Mouse (Mus musculus) myocyte (in vitro differentiated cells): Measurements from ENCODE around the gene 1500015O10Rik. TPM values are rescaled to one million over a fixed set of nuclear protein-coding genes. Genes with fewer than 3 reads are reported as not detected.
A peak's percentile ranks its signal among the peaks of the same experiment; 100 is the strongest.

Source experiments
- H3K27me3 ChIP-seq: one replicate; pipeline ENCODE4 v1.6.1; 2011; ENCODE audit not compliant: control insufficient read depth, insufficient read depth, insufficient read length
- H3K36me3 ChIP-seq: one replicate; pipeline ENCODE4 v1.6.1; 2011; ENCODE audit not compliant: control insufficient read depth, insufficient read depth
- H3K4me2 ChIP-seq: one replicate; pipeline ENCODE4 v1.6.1; 2011; ENCODE audit warnings: low read depth, control low read depth
- H3K4me3 ChIP-seq: one replicate; pipeline ENCODE4 v1.5.1; 2011; ENCODE audit warnings: mild to moderate bottlenecking, control low read depth, moderate library complexity
- H3K79me2 ChIP-seq: one replicate; pipeline ENCODE4 v1.6.1; 2011; ENCODE audit not compliant: control insufficient read depth, insufficient read depth
- H3ac ChIP-seq: one replicate; pipeline ENCODE4 v1.6.1; 2011; ENCODE audit not compliant: control insufficient read depth, insufficient read length
- CEBPB ChIP-seq: IDR thresholded peaks from 2 replicates; pipeline ENCODE4 v1.6.1; 2011; ENCODE audit warnings: mild to moderate bottlenecking, moderate library complexity; ENCODE audit not compliant: poor library complexity, insufficient read depth, severe bottlenecking
- E2F4 ChIP-seq: IDR thresholded peaks from one replicate; pipeline ENCODE4 v1.6.1; 2011; ENCODE audit warnings: mild to moderate bottlenecking, control low read depth, moderate library complexity; ENCODE audit not compliant: insufficient read depth
- MAX ChIP-seq: IDR thresholded peaks from one replicate; pipeline ENCODE4 v1.6.1; 2011; ENCODE audit warnings: low read depth, mild to moderate bottlenecking, control low read depth
- MYOD1 ChIP-seq, 3 experiments: IDR thresholded peaks; one replicate each; pipeline ENCODE4 v1.6.1; 2011; ENCODE audit warnings: control low read depth in 2 of 3, low read depth in 2 of 3, mild to moderate bottlenecking in 2 of 3, moderate library complexity in 1 of 3; ENCODE audit not compliant: insufficient read length in 2 of 3, control insufficient read depth in 1 of 3
- MYOG ChIP-seq, 3 experiments: IDR thresholded peaks; one replicate each; pipeline ENCODE4 v1.6.1; 2011; ENCODE audit warnings: control low read depth in 2 of 3, low read depth in 2 of 3, mild to moderate bottlenecking in 2 of 3; ENCODE audit not compliant: insufficient read length in 2 of 3, control insufficient read depth in 1 of 3, insufficient read depth in 1 of 3
- POLR2A ChIP-seq: IDR thresholded peaks from one replicate; pipeline ENCODE4 v1.6.1; 2011; ENCODE audit warnings: low read depth, mild to moderate bottlenecking, control low read depth, moderate library complexity; ENCODE audit not compliant: insufficient read length
- POLR2AphosphoS2 ChIP-seq: IDR thresholded peaks from one replicate; pipeline ENCODE4 v1.6.1; 2011; ENCODE audit warnings: low read depth, control low read depth; ENCODE audit not compliant: insufficient read length
- REST ChIP-seq: IDR thresholded peaks from one replicate; pipeline ENCODE4 v1.6.1; 2011; ENCODE audit warnings: mild to moderate bottlenecking, control low read depth, moderate library complexity; ENCODE audit not compliant: insufficient read depth, insufficient read length
- SRF ChIP-seq: IDR thresholded peaks from one replicate; pipeline ENCODE4 v1.6.1; 2011; ENCODE audit warnings: low read depth; ENCODE audit not compliant: control insufficient read depth, insufficient read length
- TCF12 ChIP-seq: IDR thresholded peaks from one replicate; pipeline ENCODE4 v1.6.1; 2011; ENCODE audit warnings: mild to moderate bottlenecking, control low read depth; ENCODE audit not compliant: poor library complexity, insufficient read depth, severe bottlenecking
- TCF3 ChIP-seq: IDR thresholded peaks from one replicate; pipeline ENCODE4 v1.6.1; 2011; ENCODE audit warnings: low read depth, control low read depth; ENCODE audit not compliant: insufficient read length
- USF1 ChIP-seq: IDR thresholded peaks from one replicate; pipeline ENCODE4 v1.6.1; 2011; ENCODE audit warnings: low read depth, mild to moderate bottlenecking, control low read depth, moderate library complexity
- polyA plus RNA-seq: library from polyadenylated mRNA; unstranded; fragments of >200 nt; fragmentation: generic; extraction: Trizol; gene quantifications from one replicate; pipeline ENCODE4 v1.2.1, GENCODE M21; 2012; ENCODE audit warnings: missing spikeins

1500015O10Rik gene
- polyA plus RNA-seq, 1 experiment, result 7.2 TPM

GRCm38 (mm10) chr1:43698577-43699000, 31.8 kb upstream of the 1500015O10Rik start:
- TF ChIP-seq MAX (no peak), MYOG (IDR thresholded peaks at IDR 0.05; ENCODE audit: control insufficient read depth in 1 of 3, insufficient read depth in 1 of 3, insufficient read length in 2 of 3, low read depth in 2 of 3) (peak; percentile 81 to 95 (median 83)), TCF3 (peak; percentile 48), TCF12 (peak; percentile 58), MYOD1 (IDR thresholded peaks at IDR 0.05; ENCODE audit: control insufficient read depth in 1 of 3, insufficient read length in 2 of 3, low read depth in 2 of 3) (peak in 2 of 3 experiments; percentile 79 to 91), CEBPB (no peak), POLR2A (no peak)
- Histone ChIP-seq H3K27me3 (no peaks in the 10 kb centered on the region), H3ac (no peak overlapping the region), H3K79me2 (no peaks in the 10 kb centered on the region), H3K4me3 (no peak overlapping the region), H3K36me3 (no peaks in the 10 kb centered on the region), H3K4me2 (peak overlapping the region; percentile 60)

- Histone ChIP-seq H3K27me3 (no peaks in the 10 kb centered on the region), H3K36me3 (no peaks in the 10 kb centered on the region), H3ac (no peak overlapping the region), H3K79me2 (no peaks in the 10 kb centered on the region), H3K4me2 (peak overlapping the region; percentile 34), H3K4me3 (no peak overlapping the region)
- TF ChIP-seq CEBPB (0 out of 2 replicates have a peak, but pooled peaks have one; percentile 3), REST (no peak), MYOG (IDR thresholded peaks at IDR 0.05; ENCODE audit: control insufficient read depth in 1 of 3, insufficient read depth in 1 of 3, insufficient read length in 2 of 3, low read depth in 2 of 3) (no peak), E2F4 (no peak), POLR2AphosphoS2 (no peak), MYOD1 (IDR thresholded peaks at IDR 0.05; ENCODE audit: control insufficient read depth in 1 of 3, insufficient read length in 2 of 3, low read depth in 2 of 3) (peak in 1 of 3 experiments; percentile 22)
These were observed 15.6 kb upstream of the 1500015O10Rik start for GRCm38 (mm10) chr1:43714841-43715240.

GRCm38 (mm10) chr1:43717967-43718366, 12.4 kb upstream of the 1500015O10Rik start:
- H3K36me3 ChIP-seq, result no peaks in the 10 kb centered on the region
- H3K4me3 ChIP-seq, result no peak overlapping the region
- no peak overlapping the region for H3ac ChIP-seq
- TF ChIP-seq CEBPB (peak; percentile 59; the same call in 1 of the 2 replicates), REST (no peak)
- no peak overlapping the region for H3K4me2 ChIP-seq
- H3K79me2 ChIP-seq, result no peaks in the 10 kb centered on the region
- H3K27me3 ChIP-seq, result no peaks in the 10 kb centered on the region

GRCm38 (mm10) chr1:43718793-43719192, 11.6 kb upstream of the 1500015O10Rik start:
- Histone ChIP-seq H3K4me3 (no peak overlapping the region), H3K27me3 (no peaks in the 10 kb centered on the region)
- peak; percentile 8 for TF ChIP-seq TCF3
- no peak for TF ChIP-seq USF1
- TF ChIP-seq MYOD1 (IDR thresholded peaks at IDR 0.05; ENCODE audit: control insufficient read depth in 1 of 3, insufficient read length in 2 of 3, low read depth in 2 of 3), result peak in 2 of 3 experiments; percentile 65 to 79
- peak in 1 of 3 experiments; percentile 69 for TF ChIP-seq MYOG (IDR thresholded peaks at IDR 0.05; ENCODE audit: control insufficient read depth in 1 of 3, insufficient read depth in 1 of 3, insufficient read length in 2 of 3, low read depth in 2 of 3)

GRCm38 (mm10) chr1:43722459-43722858, 7.9 kb upstream of the 1500015O10Rik start:
- H3K27me3 ChIP-seq, result no peaks in the 10 kb centered on the region
- no peaks in the 10 kb centered on the region for H3K79me2 ChIP-seq
- H3K36me3 ChIP-seq, result no peaks in the 10 kb centered on the region
- no peak overlapping the region for H3K4me3 ChIP-seq
- no peak overlapping the region for H3K4me2 ChIP-seq
- no peak overlapping the region for H3ac ChIP-seq
- peak in 2 of 3 experiments; percentile 55 to 75 for TF ChIP-seq MYOD1 (IDR thresholded peaks at IDR 0.05; ENCODE audit: control insufficient read depth in 1 of 3, insufficient read length in 2 of 3, low read depth in 2 of 3)
- TF ChIP-seq TCF3, result peak; percentile 5
- TF ChIP-seq CEBPB, result no peak

More at GRCm38 (mm10) chr1:43718793-43719192, 11.6 kb upstream of the 1500015O10Rik start:
- Histone ChIP-seq H3ac (no peak overlapping the region), H3K4me2 (no peak overlapping the region), H3K79me2 (no peaks in the 10 kb centered on the region), H3K36me3 (no peaks in the 10 kb centered on the region)

- H3K79me2 ChIP-seq, result no peaks in the 10 kb centered on the region
- no peak overlapping the region for H3K4me2 ChIP-seq
- no peak overlapping the region for H3K4me3 ChIP-seq
- no peak overlapping the region for H3ac ChIP-seq
- H3K27me3 ChIP-seq, result no peaks in the 10 kb centered on the region
- no peaks in the 10 kb centered on the region for H3K36me3 ChIP-seq
- TF ChIP-seq POLR2AphosphoS2, result no peak
- no peak for TF ChIP-seq MAX
- no peak for TF ChIP-seq E2F4
- no peak for TF ChIP-seq TCF12
- no peak for TF ChIP-seq SRF
- no peak for TF ChIP-seq POLR2A
- TF ChIP-seq USF1, result no peak
- TF ChIP-seq MYOG (IDR thresholded peaks at IDR 0.05; ENCODE audit: control insufficient read depth in 1 of 3, insufficient read depth in 1 of 3, insufficient read length in 2 of 3, low read depth in 2 of 3), result no peak
These were observed 1.7 kb downstream of the 1500015O10Rik start for GRCm38 (mm10) chr1:43732100-43732499.
